Mouse (Mus musculus): ENCODE measurements around the gene Tcea2. TPM values are rescaled to one million over a fixed set of nuclear protein-coding genes. Genes with fewer than 3 reads are reported as not detected.
A peak's percentile ranks its signal among the peaks of the same experiment; 100 is the strongest.

The Tcea2 gene
- polyA plus RNA-seq, 1 experiment from 2014 or later: 33.9 TPM

DNA sequence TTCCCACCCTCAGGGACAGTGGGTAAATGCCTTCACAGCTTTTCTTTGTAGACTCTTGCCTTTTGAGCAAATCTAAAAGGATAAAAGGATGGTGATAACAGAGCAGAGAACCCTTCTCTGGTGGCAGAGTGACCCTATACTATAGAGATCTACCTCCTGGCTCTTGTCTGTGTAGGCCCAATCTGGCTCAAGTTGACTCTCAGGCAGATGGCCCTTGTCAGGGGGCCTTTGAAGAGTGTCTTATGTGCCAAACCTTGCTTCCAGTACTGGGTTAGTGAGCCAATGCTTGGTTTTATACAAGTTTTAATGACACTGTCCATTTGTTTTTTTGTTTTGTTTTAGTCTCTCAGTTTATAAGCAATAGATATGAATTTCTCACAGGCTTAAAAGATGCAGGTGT lies 41.1 kb downstream of the Tcea2 start:
- Histone ChIP-seq H3K9ac (no peak overlapping the region), H3K27me3 (no peaks in the 10 kb centered on the region), H3K36me3 (peaks cover 33% of the 10 kb centered on the region), H3K4me1 (replicated peaks) (peaks cover 38% of the 10 kb centered on the region), H3K4me3 (no peak overlapping the region), H3K4me2 (no peak overlapping the region), H3K27ac (replicated peaks) (no peak overlapping the region), H3K9me3 (no peaks in the 10 kb centered on the region)
- no peak for ATAC-seq (ENCODE audit: low read depth)

DNA sequence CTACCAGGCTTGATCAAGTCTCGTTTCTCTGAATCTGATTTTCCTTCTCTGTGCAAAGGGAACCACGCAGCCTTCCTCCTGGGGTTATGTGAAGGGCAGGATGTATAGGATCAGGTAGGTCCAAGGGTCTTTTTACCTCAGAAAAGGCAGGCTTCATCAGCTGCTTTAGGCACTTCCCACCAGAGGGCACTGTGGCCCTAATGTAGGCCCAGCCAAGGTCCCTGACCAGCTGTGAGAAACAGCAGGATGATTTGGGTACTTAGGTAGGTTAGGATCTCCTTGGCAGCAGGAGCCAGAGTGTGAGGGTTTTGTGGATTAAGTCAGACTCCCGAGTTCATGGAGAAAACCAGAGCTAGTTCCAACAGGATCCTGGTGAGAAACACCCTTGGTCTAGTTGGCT lies 42.1 kb downstream of the Tcea2 start:
- Histone ChIP-seq H3K4me1 (replicated peaks) (peaks cover 28% of the 10 kb centered on the region), H3K27me3 (no peaks in the 10 kb centered on the region), H3K9me3 (no peaks in the 10 kb centered on the region), H3K4me3 (no peak overlapping the region), H3K4me2 (no peak overlapping the region), H3K36me3 (peaks cover 33% of the 10 kb centered on the region), H3K27ac (replicated peaks) (no peak overlapping the region), H3K9ac (no peak overlapping the region)
- 19% methylated on average over 3 of the region's 3 CpGs for WGBS
- ATAC-seq (ENCODE audit: low read depth): 0 out of 2 replicates have a peak, but pooled peaks have one; percentile 50

DNA sequence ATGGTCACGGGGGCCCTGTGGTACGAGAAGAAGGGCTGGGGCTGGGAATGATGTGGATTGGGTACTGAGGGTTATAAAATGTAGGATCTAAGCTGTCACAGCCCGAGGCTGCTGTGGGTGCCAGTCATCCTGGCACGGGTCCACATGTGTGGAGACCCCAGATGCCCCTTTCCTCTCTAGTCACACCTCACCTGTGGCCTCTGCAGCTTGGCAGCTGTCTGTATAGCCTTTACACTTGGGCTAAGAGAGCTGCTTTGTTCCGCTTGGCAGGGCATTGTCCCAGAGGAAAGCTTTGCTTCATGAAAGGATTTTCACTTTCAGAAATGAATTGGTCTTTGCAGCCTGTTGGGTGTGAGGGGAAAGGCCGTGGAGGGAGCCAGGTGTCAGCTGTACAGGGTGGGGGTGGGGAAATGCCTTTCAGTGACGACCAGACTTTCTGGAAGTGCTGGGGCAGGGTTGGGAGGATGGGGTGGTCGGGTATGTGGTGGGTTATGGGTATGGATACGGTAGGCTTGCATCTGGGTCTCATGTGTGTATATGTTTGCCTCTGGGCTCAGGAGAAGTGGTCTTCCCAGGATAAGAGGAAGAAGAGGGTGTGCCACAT lies 47.7 kb downstream of the Tcea2 start:
- WGBS: 36% methylated on average over 9 of the region's 9 CpGs
- no peaks in the 10 kb centered on the region for H3K27me3 ChIP-seq
- H3K4me3 ChIP-seq: no peak overlapping the region
- H3K27ac ChIP-seq (replicated peaks): no peak overlapping the region
- peaks cover 15% of the 10 kb centered on the region; the same call in 1 of the 2 replicates for H3K4me1 ChIP-seq (replicated peaks)
- no peak overlapping the region for H3K9ac ChIP-seq
- ATAC-seq (ENCODE audit: low read depth): peak; percentile 75; the same call in 1 of the 2 replicates
- no peak overlapping the region for H3K4me2 ChIP-seq
- no peaks in the 10 kb centered on the region; the same call in 1 of the 2 replicates for H3K36me3 ChIP-seq
- no peaks in the 10 kb centered on the region for H3K9me3 ChIP-seq

DNA sequence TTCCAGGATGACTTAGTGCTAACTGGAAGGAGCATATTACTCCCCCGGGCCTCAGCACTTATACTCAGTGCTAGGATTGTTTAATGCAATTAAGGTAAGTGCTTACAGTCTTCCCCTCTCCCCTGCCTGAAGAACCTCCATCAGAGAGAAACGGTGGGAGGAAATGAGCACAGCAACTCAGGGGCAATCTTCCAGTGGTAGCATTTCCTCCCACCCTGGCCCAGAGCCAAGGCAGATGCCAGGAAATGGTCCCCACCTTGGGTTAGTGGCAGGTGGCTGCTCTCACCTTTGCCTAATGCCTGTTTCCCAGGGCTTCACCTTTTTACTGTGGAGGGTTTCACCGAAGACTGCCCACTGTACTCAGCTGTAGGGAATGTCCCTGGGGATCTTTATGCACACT lies 49.9 kb downstream of the Tcea2 start:
- no peaks in the 10 kb centered on the region; the same call in 1 of the 2 replicates for H3K36me3 ChIP-seq
- 0 out of 2 replicates have a peak, but pooled peaks have one; percentile 32 for ATAC-seq (ENCODE audit: low read depth)
- no peak overlapping the region for H3K4me3 ChIP-seq

More for the DNA sequence above, 49.9 kb downstream of the Tcea2 start:
- Histone ChIP-seq H3K9ac (no peak overlapping the region), H3K4me1 (replicated peaks) (peaks cover 14% of the 10 kb centered on the region; the same call in 1 of the 2 replicates), H3K27me3 (no peaks in the 10 kb centered on the region), H3K4me2 (no peak overlapping the region), H3K9me3 (no peaks in the 10 kb centered on the region), H3K27ac (replicated peaks) (no peak overlapping the region)
- 46% methylated on average over 3 of the region's 3 CpGs for WGBS

Other genes starting within 250 kb of the Tcea2 start
- 21.1 and 22.0 TPM in 2 replicates for gene Zbtb46, start 220.9 kb upstream of the Tcea2 start, polyA plus RNA-seq (2015; fragmentation: Nextera tagmentation; extraction: Ambion mirVana)
- 0.11 TPM in 1 of 2 replicates, not detected in the other for gene Abhd16b, start 187.1 kb upstream of the Tcea2 start, polyA plus RNA-seq (2015; fragmentation: Nextera tagmentation; extraction: Ambion mirVana)
- gene Tpd52l2, start 183.2 kb upstream of the Tcea2 start, polyA plus RNA-seq (2015; fragmentation: Nextera tagmentation; extraction: Ambion mirVana): 107 and 114 TPM in 2 replicates
- 192 and 214 TPM in 2 replicates for gene Dnajc5, start 159.8 kb upstream of the Tcea2 start, polyA plus RNA-seq (2015; fragmentation: Nextera tagmentation; extraction: Ambion mirVana)
- 67.4 and 73.6 TPM in 2 replicates for gene Uckl1, start 95.4 kb upstream of the Tcea2 start, polyA plus RNA-seq (2015; fragmentation: Nextera tagmentation; extraction: Ambion mirVana)
- gene Prpf6, start 88.4 kb upstream of the Tcea2 start, polyA plus RNA-seq (2015; fragmentation: Nextera tagmentation; extraction: Ambion mirVana): 63.1 and 65.6 TPM in 2 replicates
- gene Zfp512b, start 87.5 kb upstream of the Tcea2 start, polyA plus RNA-seq (2015; fragmentation: Nextera tagmentation; extraction: Ambion mirVana): 78.7 and 81.3 TPM in 2 replicates
- gene Samd10, start 81.1 kb upstream of the Tcea2 start, polyA plus RNA-seq (2015; fragmentation: Nextera tagmentation; extraction: Ambion mirVana): 146 and 157 TPM in 2 replicates
- gene Gm29797, start 23.3 kb upstream of the Tcea2 start, polyA plus RNA-seq (2015; fragmentation: Nextera tagmentation; extraction: Ambion mirVana): not detected in 2 replicates
- gene Sox18, start 8.7 kb upstream of the Tcea2 start, polyA plus RNA-seq (2015; fragmentation: Nextera tagmentation; extraction: Ambion mirVana): 18.9 and 22.2 TPM in 2 replicates
- gene Rgs19, start 13.7 kb downstream of the Tcea2 start, polyA plus RNA-seq (2015; fragmentation: Nextera tagmentation; extraction: Ambion mirVana): 42.7 and 49.2 TPM in 2 replicates
- not detected in 2 replicates for gene Lkaaear1, start 18.1 kb downstream of the Tcea2 start, polyA plus RNA-seq (2015; fragmentation: Nextera tagmentation; extraction: Ambion mirVana)
- gene Oprl1, start 34.7 kb downstream of the Tcea2 start, polyA plus RNA-seq (2015; fragmentation: Nextera tagmentation; extraction: Ambion mirVana): 63.8 and 64.0 TPM in 2 replicates
- 44.9 and 52.5 TPM in 2 replicates for gene Myt1, start 83.0 kb downstream of the Tcea2 start, polyA plus RNA-seq (2015; fragmentation: Nextera tagmentation; extraction: Ambion mirVana)
- 33.2 and 38.3 TPM in 2 replicates for gene Pcmtd2, start 157.5 kb downstream of the Tcea2 start, polyA plus RNA-seq (2015; fragmentation: Nextera tagmentation; extraction: Ambion mirVana)
- 84.6 and 88.5 TPM in 2 replicates for gene Polr3k, start 184.0 kb downstream of the Tcea2 start, polyA plus RNA-seq (2015; fragmentation: Nextera tagmentation; extraction: Ambion mirVana)